Mouse (Mus musculus): ENCODE measurements around the gene Aox4. TPM values are rescaled to one million over a fixed set of nuclear protein-coding genes. Genes with fewer than 3 reads are reported as not detected.
A peak's percentile ranks its signal among the peaks of the same experiment; 100 is the strongest.

Aox4 gene
- polyA plus RNA-seq, 1 experiment, result not detected

GRCm38 (mm10) chr1:58307181-58307580 lies 97.0 kb downstream of the Aox4 start:
- Histone ChIP-seq H3K36me3 (ENCODE audit: control insufficient read depth, insufficient read depth, low read length) (no peaks in the 10 kb centered on the region), H3K4me3 (ENCODE audit: extremely low read depth, insufficient read depth, insufficient read length) (no peak overlapping the region), H3K27me3 (ENCODE audit: control insufficient read depth, insufficient read depth, low read length) (no peaks in the 10 kb centered on the region), H3K27ac (ENCODE audit: insufficient read depth, low read length) (no peak overlapping the region), H3K4me1 (ENCODE audit: control insufficient read depth, insufficient read depth, insufficient read length) (peaks cover 15% of the 10 kb centered on the region; the same call in 1 of the 2 replicates)
- no peak for DNase-seq (ENCODE audit: low read depth in 1 of 2, low spot score in 2 of 2)
- TF ChIP-seq CTCF (IDR thresholded peaks at IDR 0.05; ENCODE audit: extremely low read depth, insufficient read depth, insufficient read length, insufficient replicate concordance) (no peak), POLR2A (IDR thresholded peaks at IDR 0.05; ENCODE audit: low read depth, low read length) (no peak)
- WGBS, result 88% methylated on average over 8 of the region's 8 CpGs

- no peak for DNase-seq (ENCODE audit: low read depth in 1 of 2, low spot score in 2 of 2)
- H3K27ac ChIP-seq (ENCODE audit: insufficient read depth, low read length), result no peak overlapping the region
- H3K4me3 ChIP-seq (ENCODE audit: extremely low read depth, insufficient read depth, insufficient read length), result no peak overlapping the region
- no peaks in the 10 kb centered on the region for H3K27me3 ChIP-seq (ENCODE audit: control insufficient read depth, insufficient read depth, low read length)
- peaks cover 4% of the 10 kb centered on the region; the same call in 1 of the 2 replicates for H3K4me1 ChIP-seq (ENCODE audit: control insufficient read depth, insufficient read depth, insufficient read length)
- H3K36me3 ChIP-seq (ENCODE audit: control insufficient read depth, insufficient read depth, low read length), result no peaks in the 10 kb centered on the region
- TF ChIP-seq POLR2A (IDR thresholded peaks at IDR 0.05; ENCODE audit: low read depth, low read length) (no peak), CTCF (IDR thresholded peaks at IDR 0.05; ENCODE audit: extremely low read depth, insufficient read depth, insufficient read length, insufficient replicate concordance) (no peak)
- 86% methylated on average over 8 of the region's 8 CpGs for WGBS
These were observed 98.4 kb downstream of the Aox4 start for GRCm38 (mm10) chr1:58308594-58308993.

GRCm38 (mm10) chr1:58309853-58310252 lies 99.7 kb downstream of the Aox4 start:
- WGBS, result 89% methylated on average over 4 of the region's 4 CpGs
- TF ChIP-seq CTCF (IDR thresholded peaks at IDR 0.05; ENCODE audit: extremely low read depth, insufficient read depth, insufficient read length, insufficient replicate concordance) (no peak), POLR2A (IDR thresholded peaks at IDR 0.05; ENCODE audit: low read depth, low read length) (no peak)
- no peaks in the 10 kb centered on the region for H3K36me3 ChIP-seq (ENCODE audit: control insufficient read depth, insufficient read depth, low read length)
- H3K27ac ChIP-seq (ENCODE audit: insufficient read depth, low read length), result no peak overlapping the region
- no peaks in the 10 kb centered on the region; the same call in 1 of the 2 replicates for H3K4me1 ChIP-seq (ENCODE audit: control insufficient read depth, insufficient read depth, insufficient read length)
- no peak overlapping the region for H3K4me3 ChIP-seq (ENCODE audit: extremely low read depth, insufficient read depth, insufficient read length)
- H3K27me3 ChIP-seq (ENCODE audit: control insufficient read depth, insufficient read depth, low read length), result no peaks in the 10 kb centered on the region
- DNase-seq (ENCODE audit: low read depth in 1 of 2, low spot score in 2 of 2), result no peak

- H3K4me3 ChIP-seq (ENCODE audit: extremely low read depth, insufficient read depth, insufficient read length), result no peak overlapping the region
- TF ChIP-seq POLR2A (IDR thresholded peaks at IDR 0.05; ENCODE audit: low read depth, low read length), result no peak
- TF ChIP-seq CTCF (IDR thresholded peaks at IDR 0.05; ENCODE audit: extremely low read depth, insufficient read depth, insufficient read length, insufficient replicate concordance), result no peak
- no peaks in the 10 kb centered on the region for H3K27me3 ChIP-seq (ENCODE audit: control insufficient read depth, insufficient read depth, low read length)
- peak; percentile 25 to 63 for DNase-seq (ENCODE audit: low read depth in 1 of 2, low spot score in 2 of 2)
- WGBS, result 14% methylated on average over 7 of the region's 7 CpGs
- no peaks in the 10 kb centered on the region for H3K36me3 ChIP-seq (ENCODE audit: control insufficient read depth, insufficient read depth, low read length)
- H3K4me1 ChIP-seq (ENCODE audit: control insufficient read depth, insufficient read depth, insufficient read length), result no peaks in the 10 kb centered on the region; the same call in 1 of the 2 replicates
- H3K27ac ChIP-seq (ENCODE audit: insufficient read depth, low read length), result no peak overlapping the region
These were observed 101.1 kb downstream of the Aox4 start for GRCm38 (mm10) chr1:58311221-58311864.

- Histone ChIP-seq H3K4me3 (ENCODE audit: extremely low read depth, insufficient read depth, insufficient read length) (no peak overlapping the region), H3K27me3 (ENCODE audit: control insufficient read depth, insufficient read depth, low read length) (no peaks in the 10 kb centered on the region), H3K27ac (ENCODE audit: insufficient read depth, low read length) (no peak overlapping the region), H3K36me3 (ENCODE audit: control insufficient read depth, insufficient read depth, low read length) (no peaks in the 10 kb centered on the region), H3K4me1 (ENCODE audit: control insufficient read depth, insufficient read depth, insufficient read length) (no peaks in the 10 kb centered on the region; the same call in 1 of the 2 replicates)
- TF ChIP-seq POLR2A (IDR thresholded peaks at IDR 0.05; ENCODE audit: low read depth, low read length), result no peak
- no peak for TF ChIP-seq CTCF (IDR thresholded peaks at IDR 0.05; ENCODE audit: extremely low read depth, insufficient read depth, insufficient read length, insufficient replicate concordance)
- DNase-seq (ENCODE audit: low read depth in 1 of 2, low spot score in 2 of 2), result no peak
- 94% methylated on average over 8 of the region's 8 CpGs for WGBS
These were observed 103.0 kb downstream of the Aox4 start for GRCm38 (mm10) chr1:58313173-58313572.

- DNase-seq (ENCODE audit: low read depth in 1 of 2, low spot score in 2 of 2), result no peak
- TF ChIP-seq CTCF (IDR thresholded peaks at IDR 0.05; ENCODE audit: extremely low read depth, insufficient read depth, insufficient read length, insufficient replicate concordance), result no peak
- TF ChIP-seq POLR2A (IDR thresholded peaks at IDR 0.05; ENCODE audit: low read depth, low read length), result no peak
- Histone ChIP-seq H3K36me3 (ENCODE audit: control insufficient read depth, insufficient read depth, low read length) (no peaks in the 10 kb centered on the region), H3K4me3 (ENCODE audit: extremely low read depth, insufficient read depth, insufficient read length) (no peak overlapping the region), H3K27me3 (ENCODE audit: control insufficient read depth, insufficient read depth, low read length) (no peaks in the 10 kb centered on the region), H3K4me1 (ENCODE audit: control insufficient read depth, insufficient read depth, insufficient read length) (no peaks in the 10 kb centered on the region; the same call in 1 of the 2 replicates), H3K27ac (ENCODE audit: insufficient read depth, low read length) (no peak overlapping the region)
- 67% methylated on average over 6 of the region's 6 CpGs for WGBS
These were observed 105.3 kb downstream of the Aox4 start for GRCm38 (mm10) chr1:58315532-58315931.

Other genes with a start within 250 kb of the Aox4 start
- 0.35 and 0.59 TPM in 2 replicates for gene Sgo2a, start 214.4 kb upstream of the Aox4 start, polyA plus RNA-seq (2012; rRNA removed)
- gene Kctd18, start 191.4 kb upstream of the Aox4 start, polyA plus RNA-seq (2012; rRNA removed), result 5.4 and 5.6 TPM in 2 replicates
- 0.35 and 0.57 TPM in 2 replicates for gene Aox1, start 180.5 kb upstream of the Aox4 start, polyA plus RNA-seq (2012; rRNA removed)
- gene Aox3, start 97.3 kb upstream of the Aox4 start, polyA plus RNA-seq (2012; rRNA removed), result 0.12 and 0.41 TPM in 2 replicates
- 0.02 TPM in 1 of 2 replicates, not detected in the other for gene Aox2, start 67.9 kb downstream of the Aox4 start, polyA plus RNA-seq (2012; rRNA removed)
- 12.1 and 13.3 TPM in 2 replicates for gene Bzw1, start 182.5 kb downstream of the Aox4 start, polyA plus RNA-seq (2012; rRNA removed)
- gene Clk1, start 213.7 kb downstream of the Aox4 start, polyA plus RNA-seq (2012; rRNA removed), result 37.5 and 48.1 TPM in 2 replicates
- gene Nif3l1, start 234.8 kb downstream of the Aox4 start, polyA plus RNA-seq (2012; rRNA removed), result 7.5 and 8.6 TPM in 2 replicates
- gene Ppil3, start 235.1 kb downstream of the Aox4 start, polyA plus RNA-seq (2012; rRNA removed), result 9.4 and 16.9 TPM in 2 replicates

All from spleen, adult 2 months (tissue).